Mouse (Mus musculus) kidney, adult 10 weeks (tissue): ENCODE results near the gene Rab3d. TPM values are rescaled to one million over a fixed set of nuclear protein-coding genes. Genes with fewer than 3 reads are reported as not detected.

ENCODE experiments used
- polyA plus RNA-seq: library from polyadenylated mRNA; stranded (reverse); fragments of 350-450 nt; fragmentation: Illumina TruSeq; extraction: RNeasy Lipid Tissue Mini Kit (QIAGEN cat#74804); gene quantifications from one replicate; pipeline ENCODE4 v1.2.3, GENCODE M21; 2014; ENCODE audit warnings: low read depth, low replicate concordance

Rab3d gene
- polyA plus RNA-seq: 1.9 TPM

DNA sequence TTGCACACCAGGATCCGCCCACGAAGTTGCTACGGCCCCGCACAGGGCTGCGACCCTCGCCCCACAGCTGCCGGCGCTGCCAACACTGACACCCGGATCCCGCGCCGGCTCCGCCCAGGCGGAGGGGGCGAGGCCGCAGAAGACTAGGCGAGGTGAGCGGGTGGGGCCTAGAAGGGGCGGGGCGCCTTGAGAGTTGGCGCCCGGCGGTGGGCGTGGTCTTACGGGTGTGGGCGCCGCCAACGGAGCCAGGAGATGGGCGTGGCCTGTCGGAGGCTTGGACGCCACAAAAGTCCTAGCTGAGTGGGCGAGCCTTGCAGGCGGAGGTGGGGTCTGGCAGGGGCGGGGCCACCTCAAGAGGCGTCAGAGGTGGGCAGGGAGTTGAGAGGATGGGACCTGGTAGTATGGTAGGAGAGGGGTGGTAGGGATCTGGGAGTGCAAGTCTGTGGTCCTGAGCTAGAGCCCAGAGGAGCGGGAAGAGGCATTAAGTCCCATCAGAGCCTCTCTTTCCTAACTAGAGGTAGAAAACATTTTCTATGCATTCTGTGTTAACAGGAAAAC is at the start of gene Rab3d:
Gene Rab3d (minus strand): TSS at position 158 of the 558 bp plus-strand sequence.

DNA sequence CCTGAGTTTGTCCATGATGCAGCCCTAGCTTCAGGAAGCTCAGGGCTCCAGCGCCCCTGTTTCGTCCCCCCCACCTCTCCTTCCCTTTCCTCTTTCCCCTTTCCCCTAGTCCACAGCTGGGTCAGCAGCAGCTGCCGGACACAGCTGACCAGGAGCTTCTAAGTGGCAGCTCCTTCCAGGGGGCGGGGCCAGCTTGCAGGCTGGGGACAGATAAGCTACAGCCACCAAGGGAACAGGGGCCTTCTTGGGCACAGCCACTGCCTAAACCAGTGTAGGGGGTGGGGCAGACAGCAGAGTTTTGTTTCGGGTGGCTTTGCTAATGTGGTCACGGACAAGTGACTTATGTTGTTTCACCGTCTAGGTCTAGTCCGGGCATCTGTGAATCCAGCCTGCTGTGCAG is 45.4 kb upstream of the Rab3d start, which contains the start of gene Epor:
Gene Epor (minus strand): TSS at position 90 of the 400 bp plus-strand sequence.

DNA sequence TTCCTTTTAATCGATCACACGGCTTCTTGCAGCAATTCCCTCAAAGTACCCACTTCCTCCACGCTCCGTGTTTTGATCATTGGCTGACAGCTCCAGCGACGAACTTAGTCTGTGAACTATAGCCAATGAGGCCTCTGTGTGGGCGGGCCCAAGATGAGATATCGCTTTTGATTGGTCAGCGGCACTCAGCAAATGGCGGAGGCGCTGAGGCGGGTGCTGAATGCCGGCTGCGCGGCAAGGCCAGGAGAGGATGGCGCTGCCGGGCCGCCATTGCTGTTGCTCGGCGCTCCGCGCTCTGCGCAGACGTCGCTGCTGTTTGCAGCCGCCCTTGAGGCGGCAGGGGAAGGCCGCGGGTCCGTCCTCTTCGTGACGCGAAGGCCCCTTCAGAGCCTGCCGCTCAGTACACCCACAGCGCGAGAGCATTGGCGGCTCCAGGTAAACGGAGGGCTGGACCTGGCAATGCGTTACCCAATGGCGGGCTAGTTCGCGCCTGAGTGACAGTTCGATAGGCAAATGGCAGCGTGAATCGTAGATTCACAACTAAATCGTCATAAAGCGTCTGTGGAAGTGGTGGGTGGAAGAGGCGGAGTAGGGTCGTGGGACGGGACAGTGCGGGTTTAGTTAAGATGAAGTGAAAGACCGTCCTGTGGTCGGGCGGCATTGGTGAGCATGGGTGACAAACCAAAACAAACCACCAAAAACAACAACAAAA is 37.7 kb upstream of the Rab3d start, which contains the start of gene Swsap1:
Gene Swsap1 (plus strand): TSS at position 186 of the 712 bp plus-strand sequence.

DNA sequence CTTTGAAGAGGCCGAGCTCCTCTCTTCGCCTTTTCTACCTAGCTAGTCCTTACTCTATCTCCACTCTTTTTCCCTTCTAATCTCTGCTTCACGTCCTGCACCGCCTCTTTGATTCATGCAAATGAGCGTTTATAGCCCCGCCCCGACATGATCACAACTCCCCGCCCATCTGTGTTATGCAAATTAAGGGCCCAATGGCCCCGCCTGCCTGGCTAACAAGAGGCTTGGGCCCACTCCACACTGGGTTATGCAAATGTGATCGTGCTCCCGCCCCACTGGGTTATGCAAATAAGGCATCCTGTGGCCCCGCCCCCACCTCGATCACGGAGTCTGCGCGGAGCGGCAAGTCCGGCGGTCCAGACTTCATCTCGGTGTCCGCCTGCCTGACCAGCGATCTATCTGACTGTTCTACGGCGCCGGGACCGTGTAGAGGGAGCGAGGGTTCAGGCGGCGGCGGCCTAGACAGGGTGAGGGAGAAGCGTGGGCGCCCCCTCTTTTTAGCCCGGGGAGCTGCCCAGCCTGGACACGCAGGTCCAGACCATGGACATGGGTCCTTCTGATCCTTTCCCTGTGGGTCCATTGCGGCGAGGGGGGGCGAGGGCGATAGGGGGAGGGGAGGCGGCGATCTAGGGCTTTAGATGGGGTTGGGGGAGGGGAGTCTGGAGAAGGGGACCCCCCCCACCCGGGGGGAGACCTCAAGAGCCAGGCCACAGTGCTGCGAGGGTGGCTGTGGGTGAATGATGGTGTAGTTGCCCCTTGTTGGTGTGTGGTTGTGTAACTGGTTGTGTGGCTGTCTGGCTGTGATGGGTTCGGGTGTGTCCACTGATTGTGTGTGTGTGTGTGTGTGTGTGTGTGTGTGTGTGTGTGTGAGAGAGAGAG is 18.9 kb upstream of the Rab3d start, which contains the start of gene Plppr2:
Gene Plppr2 (plus strand): TSS at position 342 of the 879 bp plus-strand sequence.

DNA sequence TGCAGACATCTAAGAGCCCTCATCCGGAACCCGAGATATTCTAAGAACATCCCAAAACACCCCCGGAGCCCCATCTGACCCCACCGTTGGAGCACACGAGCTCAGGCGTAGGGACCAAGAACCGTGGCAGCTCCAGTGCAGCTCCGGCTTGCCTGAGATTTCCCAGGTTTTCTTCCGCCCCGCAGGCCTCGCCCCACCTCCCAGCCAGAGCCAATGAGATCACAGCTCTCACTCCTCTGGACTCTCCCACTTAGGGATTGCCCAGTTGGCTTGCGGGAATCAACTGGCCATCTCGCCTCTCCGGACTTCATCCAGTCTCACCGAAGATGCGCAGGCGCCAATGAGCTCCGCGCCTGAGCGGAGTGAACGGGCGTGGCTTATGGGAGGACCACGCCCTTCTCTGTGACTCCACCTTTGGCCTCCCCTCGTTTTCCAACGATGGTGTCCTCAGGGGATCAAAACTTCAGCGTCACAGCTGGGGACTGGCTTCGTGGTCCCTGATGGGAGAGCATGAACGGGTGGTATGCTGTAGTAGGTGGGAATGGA is 9.3 kb upstream of the Rab3d start, which contains the start of the genes Ccdc159 and Tmem205:
Gene Ccdc159 (plus strand): TSS at position 264 of the 546 bp plus-strand sequence.
Gene Tmem205 (minus strand): TSS at position 349 of the 546 bp plus-strand sequence.

Other genes starting within 250 kb of the Rab3d start
- 6.7 TPM for gene Ldlr, start 194.7 kb downstream of the Rab3d start, polyA plus RNA-seq
- 1.2 TPM for gene Spc24, start 157.9 kb downstream of the Rab3d start, polyA plus RNA-seq
- gene Kank2, start 119.4 kb downstream of the Rab3d start, polyA plus RNA-seq: 4.7 TPM
- gene Angptl8, start 82.7 kb downstream of the Rab3d start, polyA plus RNA-seq: not detected
- gene Dock6, start 65.6 kb downstream of the Rab3d start, polyA plus RNA-seq: 3.0 TPM
- gene Ccdc159, start 9.3 kb upstream of the Rab3d start, polyA plus RNA-seq: not detected
- gene Tmem205, start 9.4 kb upstream of the Rab3d start, polyA plus RNA-seq: 0.97 TPM
- gene Plppr2, start 18.8 kb upstream of the Rab3d start, polyA plus RNA-seq: not detected
- gene Swsap1, start 37.6 kb upstream of the Rab3d start, polyA plus RNA-seq: 6.1 TPM
- gene Epor, start 45.3 kb upstream of the Rab3d start, polyA plus RNA-seq: not detected
- 2.5 TPM for gene Rgl3, start 71.3 kb upstream of the Rab3d start, polyA plus RNA-seq
- not detected for gene Ccdc151, start 84.4 kb upstream of the Rab3d start, polyA plus RNA-seq
- gene Prkcsh, start 84.6 kb upstream of the Rab3d start, polyA plus RNA-seq: 7.0 TPM
- gene Elavl3, start 133.8 kb upstream of the Rab3d start, polyA plus RNA-seq: 0.16 TPM
- gene Gm49318, start 153.1 kb upstream of the Rab3d start, polyA plus RNA-seq: not detected
- gene Zfp653, start 153.2 kb upstream of the Rab3d start, polyA plus RNA-seq: 0.16 TPM
- 8.3 TPM for gene Ecsit, start 167.2 kb upstream of the Rab3d start, polyA plus RNA-seq
- 5.1 TPM for gene Cnn1, start 181.0 kb upstream of the Rab3d start, polyA plus RNA-seq
- gene Elof1, start 199.0 kb upstream of the Rab3d start, polyA plus RNA-seq: 7.7 TPM
- gene Acp5, start 217.5 kb upstream of the Rab3d start, polyA plus RNA-seq: 3.6 TPM
- 4.6 TPM for gene Pigyl, start 238.7 kb upstream of the Rab3d start, polyA plus RNA-seq